Mouse (Mus musculus) monocyte, adult 5-6 weeks (primary cell): Measurements from ENCODE around the gene Mettl6. TPM values are rescaled to one million over a fixed set of nuclear protein-coding genes. Genes with fewer than 3 reads are reported as not detected.

ENCODE experiments used
- ATAC-seq: fragments of 153-309, 156-312 bp; replicated peaks from 2 replicates; pipeline ENCODE4 v1.8.0; 2017; ENCODE audit warnings: mild to moderate bottlenecking; ENCODE audit not compliant: low TSS enrichment, insufficient number of reproducible peaks, severe bottlenecking, poor library complexity, low FRiP score
- total RNA-seq: library from RNA; stranded (forward); fragments of 200-1000, 200-491, 200-594 nt; gene quantifications from 3 replicates; pipeline ENCODE4 v1.2.3, GENCODE M21; 2017

Gene Mettl6
- 46.2 to 75.1 TPM (median 57.2 TPM) in 3 replicates for total RNA-seq

DNA sequence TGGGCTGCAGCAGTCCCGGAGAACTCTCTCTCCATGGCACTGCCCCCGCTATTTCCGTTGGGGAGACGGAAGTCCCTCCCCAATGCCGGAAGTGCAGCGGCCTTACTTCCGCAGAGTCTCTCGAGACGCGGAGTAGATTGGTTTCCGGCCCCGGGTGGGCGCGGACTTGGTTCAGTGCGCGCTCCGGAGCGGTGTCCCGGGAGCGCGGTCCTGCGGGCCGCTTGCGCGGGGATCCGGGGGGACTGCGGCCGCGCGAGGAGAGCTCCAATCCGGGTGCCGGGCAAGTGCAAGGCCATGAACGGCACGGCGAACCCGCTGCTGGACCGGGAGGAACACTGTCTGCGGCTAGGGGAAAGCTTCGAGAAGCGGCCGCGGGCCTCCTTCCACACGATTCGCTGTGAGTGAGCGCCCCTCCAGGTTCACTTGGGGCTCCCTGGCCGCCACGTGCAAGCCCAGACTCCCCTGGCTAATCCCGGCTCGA lies at the start of gene Mettl6:
TSS of gene Mettl6 (minus strand) at position 66 of the 481 bp plus-strand sequence.
- ATAC-seq, result peak; percentile 93

DNA sequence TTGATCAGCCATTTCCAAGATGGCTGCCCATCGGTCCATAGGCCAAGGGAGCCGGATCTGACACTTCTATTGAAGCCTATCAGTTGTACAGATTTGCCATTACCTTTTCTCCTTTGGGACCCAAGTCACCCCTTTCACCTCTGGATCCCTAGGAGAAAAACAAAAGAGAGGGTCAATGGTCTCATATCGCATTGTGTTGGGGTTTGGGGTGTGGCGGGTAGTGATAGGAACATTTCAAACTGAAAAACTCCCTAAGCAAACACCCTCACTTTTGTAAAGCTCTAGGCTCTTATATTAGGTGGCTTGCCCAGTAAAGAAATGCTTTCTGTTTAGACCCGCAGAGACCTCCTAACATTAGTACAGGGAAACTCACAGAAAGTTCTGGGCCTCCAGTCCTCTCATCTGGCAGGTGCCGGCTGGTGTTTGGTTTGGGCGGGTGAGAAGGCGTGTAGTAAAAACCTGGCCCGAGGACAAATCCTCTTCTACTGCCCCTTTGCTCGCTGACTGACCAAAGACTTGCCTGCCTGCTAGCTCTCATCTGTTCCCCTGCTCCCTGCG lies 49.1 kb upstream of the Mettl6 start:
- ATAC-seq, result no peak

GRCm38 (mm10) chr14:31537298-31537697 lies 42.5 kb upstream of the Mettl6 start:
- no peak for ATAC-seq

GRCm38 (mm10) chr14:31532656-31533055 lies 37.8 kb upstream of the Mettl6 start:
- no peak for ATAC-seq

GRCm38 (mm10) chr14:31531506-31532148 lies 36.8 kb upstream of the Mettl6 start:
- peak; percentile 81 for ATAC-seq

DNA sequence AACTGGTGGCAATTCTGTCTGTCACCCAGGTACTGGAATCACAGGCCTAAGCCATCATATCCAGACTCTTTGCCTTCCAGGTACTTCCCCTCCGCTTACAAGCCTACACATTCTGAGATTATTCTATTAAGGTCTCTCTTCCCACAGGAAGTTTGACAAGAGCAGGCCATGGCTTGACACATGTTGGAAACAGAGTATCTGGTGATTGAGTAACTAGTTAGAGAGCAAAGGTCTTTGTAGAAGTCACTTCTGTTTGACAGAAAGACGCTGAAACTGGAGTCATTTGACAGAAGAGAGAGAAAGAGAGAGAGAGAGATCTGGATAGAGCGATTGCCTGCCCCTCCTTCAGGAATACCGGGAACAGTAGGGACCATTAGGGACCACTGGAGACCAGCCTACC lies 36.0 kb upstream of the Mettl6 start:
- ATAC-seq, result no peak

GRCm38 (mm10) chr14:31525040-31525810 lies 30.4 kb upstream of the Mettl6 start:
- ATAC-seq, result no peak

GRCm38 (mm10) chr14:31521318-31521717 lies 26.5 kb upstream of the Mettl6 start:
- no peak for ATAC-seq

DNA sequence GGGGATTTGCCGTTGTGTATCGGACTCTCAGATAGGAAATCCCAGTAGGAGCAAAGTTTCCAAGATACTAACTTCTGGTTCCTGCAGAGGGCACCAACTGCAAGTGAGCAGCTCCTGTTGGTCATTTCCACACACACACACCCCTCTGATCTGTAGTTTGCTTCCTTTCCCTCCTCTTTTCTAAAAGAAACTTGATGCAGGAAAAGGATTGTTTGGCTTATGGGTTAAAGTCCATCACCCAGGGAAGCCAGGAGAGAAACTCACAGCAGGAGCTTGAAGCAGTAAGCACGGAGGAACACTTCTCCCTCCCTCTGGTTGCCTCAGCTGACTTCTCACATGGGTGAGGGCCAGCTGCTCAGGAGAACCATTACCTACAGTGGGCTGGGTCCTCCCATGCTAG lies 24.3 kb upstream of the Mettl6 start:
- no peak for ATAC-seq

- no peak for ATAC-seq
These were observed 21.1 kb upstream of the Mettl6 start for GRCm38 (mm10) chr14:31515895-31516294.

DNA sequence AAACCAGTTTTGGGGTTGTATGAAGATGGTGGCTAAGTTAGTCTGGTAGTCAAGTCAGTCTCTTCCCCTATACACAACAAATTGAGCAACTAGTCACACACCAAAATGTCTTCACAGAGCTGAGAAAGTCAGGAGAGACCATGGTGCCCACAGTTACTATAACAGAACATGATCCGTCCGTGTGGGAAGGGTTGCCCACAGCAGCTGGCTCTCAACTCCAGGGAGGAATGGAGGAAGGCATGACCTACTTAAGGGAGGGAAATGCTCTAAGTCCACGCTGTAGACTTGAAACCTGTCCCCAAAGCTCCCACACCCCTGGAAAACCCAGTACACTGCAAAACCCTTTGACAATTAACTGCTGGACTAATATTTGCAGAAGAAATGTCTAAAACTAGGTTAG lies 15.5 kb upstream of the Mettl6 start:
- ATAC-seq, result no peak

DNA sequence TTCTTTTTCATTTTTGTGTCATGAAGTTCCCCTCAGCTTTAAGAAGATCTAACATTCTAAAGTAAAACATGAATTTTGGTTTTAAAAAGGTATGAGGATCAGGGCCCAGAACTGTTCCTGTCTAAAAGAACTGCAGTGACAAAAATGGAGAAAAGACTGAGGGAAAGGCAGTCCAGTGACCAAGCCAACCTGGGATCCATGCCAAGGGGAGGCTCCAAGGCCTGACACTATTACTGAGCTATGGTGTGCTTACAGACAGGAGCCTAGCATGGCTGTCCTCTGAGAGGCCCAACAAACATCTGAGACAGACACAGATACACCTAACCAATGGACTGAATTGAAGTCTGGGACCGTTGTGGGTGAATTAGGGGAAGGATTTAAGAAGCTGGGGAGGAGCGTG lies 15.1 kb upstream of the Mettl6 start:
- ATAC-seq, result no peak

GRCm38 (mm10) chr14:31506456-31506855 lies 11.6 kb upstream of the Mettl6 start:
- ATAC-seq, result no peak

- no peak for ATAC-seq
These were observed 8.6 kb upstream of the Mettl6 start for GRCm38 (mm10) chr14:31503406-31503805.

- ATAC-seq, result no peak
These were observed 4.7 kb upstream of the Mettl6 start for GRCm38 (mm10) chr14:31499526-31499925.

- 0 out of 2 replicates have a peak, but pooled peaks have one; percentile 18 for ATAC-seq
These were observed 1.4 kb upstream of the Mettl6 start for GRCm38 (mm10) chr14:31496241-31496646.

DNA sequence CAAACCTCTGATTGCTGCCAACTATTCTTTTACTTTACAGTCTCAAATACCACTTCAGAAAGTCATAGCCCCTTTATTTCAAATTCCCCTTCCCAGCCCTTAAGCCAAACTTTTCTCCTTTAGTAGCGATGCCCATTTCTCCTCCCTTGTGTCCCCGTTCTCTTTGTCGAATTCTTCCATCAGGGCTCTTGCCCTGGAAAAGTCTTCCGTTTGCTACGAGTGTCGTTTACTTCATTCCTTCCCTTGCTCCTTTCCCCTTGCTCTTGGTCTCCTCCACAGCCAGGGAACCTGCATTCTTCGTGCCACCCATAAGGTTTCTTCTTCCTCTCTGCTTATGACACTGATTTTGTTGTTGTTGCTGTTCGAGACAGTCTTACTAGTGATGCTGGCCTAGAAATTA lies 698 bp upstream of the Mettl6 start:
- no peak for ATAC-seq

DNA sequence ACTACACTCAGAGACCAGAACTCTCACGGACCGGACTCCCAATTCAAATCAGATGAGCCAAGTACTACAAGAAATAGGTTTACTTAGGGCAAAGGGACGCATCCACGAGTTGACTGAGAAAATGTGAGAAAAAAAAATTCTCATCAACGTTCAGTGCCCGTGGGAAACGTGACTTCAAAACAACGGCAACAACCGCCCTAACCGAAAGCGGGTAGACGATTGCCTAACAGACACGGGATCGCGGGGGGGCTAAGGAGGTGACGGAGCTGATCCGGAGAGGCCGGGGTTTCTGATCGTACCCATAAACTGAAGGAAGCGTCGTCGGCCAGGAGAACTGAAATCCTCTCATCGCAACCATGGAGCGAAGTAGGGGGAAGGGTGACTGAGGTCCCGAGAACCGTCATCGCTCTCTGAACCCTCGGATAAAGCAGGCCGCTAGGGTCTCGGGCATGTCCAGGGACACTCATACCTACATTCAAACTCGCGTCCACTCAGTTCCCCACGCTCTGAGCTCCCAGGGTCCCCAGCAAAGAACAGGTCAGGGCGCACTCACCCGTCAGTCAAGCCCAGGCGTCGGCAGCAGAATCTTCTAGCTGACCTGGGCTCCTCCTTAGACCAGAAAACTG lies 378 bp downstream of the Mettl6 start, which contains the start of gene Eaf1:
TSS of gene Eaf1 (plus strand) at position 51 of the 626 bp plus-strand sequence.
- ATAC-seq, result peak; percentile 38

DNA sequence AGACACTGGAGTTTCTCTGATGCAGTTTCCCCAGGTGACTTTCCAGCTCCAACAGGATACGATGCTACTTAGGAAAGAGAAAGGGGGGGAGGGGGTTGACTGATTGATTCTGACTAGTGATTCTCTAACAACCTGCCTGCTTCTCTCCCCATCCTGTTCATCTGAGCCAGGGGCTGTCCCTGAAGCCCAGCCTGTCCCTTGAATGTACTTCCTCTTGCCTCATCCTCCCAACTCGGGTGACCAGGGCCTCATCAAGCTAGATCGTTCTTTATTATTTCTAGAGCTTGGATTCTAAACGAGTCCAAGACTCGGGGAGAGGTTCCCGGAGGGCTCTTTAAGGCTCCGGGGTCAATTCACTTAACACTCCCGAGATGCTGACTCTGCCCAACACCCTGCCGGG lies 939 bp downstream of the Mettl6 start:
- no peak for ATAC-seq
